Mouse (Mus musculus) forebrain, embryonic 15.5 days (tissue): Measurements from ENCODE around the gene Moap1. TPM values are rescaled to one million over a fixed set of nuclear protein-coding genes. Genes with fewer than 3 reads are reported as not detected.
A peak's percentile ranks its signal among the peaks of the same experiment; 100 is the strongest.

Experiments
- ATAC-seq: fragments of 200-750 bp; cut with Nextera tagmentation; replicated peaks from 2 replicates; pipeline ENCODE4 v1.8.0; 2017; ENCODE audit warnings: mild to moderate bottlenecking, moderate TSS enrichment, moderate library complexity
- H3K27ac ChIP-seq: fragments of 300-500 bp; sonication (generic); replicated peaks from 2 replicates; pipeline ENCODE4 v1.5.1; 2015; ENCODE audit warnings: mild to moderate bottlenecking, inconsistent platforms
- H3K27me3 ChIP-seq: fragments of 300-500 bp; sonication (generic); 2 replicates; pipeline ENCODE4 v1.6.1; 2015; ENCODE audit warnings: inconsistent platforms
- H3K36me3 ChIP-seq: fragments of 300-500 bp; sonication (generic); 2 replicates; pipeline ENCODE4 v1.6.1; 2015; ENCODE audit warnings: mild to moderate bottlenecking, inconsistent platforms
- H3K4me1 ChIP-seq: fragments of 300-500 bp; sonication (generic); 2 replicates; pipeline ENCODE4 v1.6.1; 2015; ENCODE audit warnings: inconsistent platforms
- H3K4me2 ChIP-seq: fragments of 300-500 bp; sonication (generic); replicated peaks from 2 replicates; pipeline ENCODE4 v1.6.1; 2015; ENCODE audit warnings: mild to moderate bottlenecking, inconsistent platforms
- H3K4me3 ChIP-seq: fragments of 300-500 bp; sonication (generic); 2 replicates; pipeline ENCODE4 v1.5.1; 2015; ENCODE audit warnings: mild to moderate bottlenecking, inconsistent platforms
- H3K9ac ChIP-seq: fragments of 300-500 bp; sonication (generic); replicated peaks from 2 replicates; pipeline ENCODE4 v1.6.1; 2015; ENCODE audit warnings: mild to moderate bottlenecking, inconsistent platforms
- H3K9me3 ChIP-seq: fragments of 300-500 bp; sonication (generic); 2 replicates; pipeline ENCODE4 v1.6.1; 2016; ENCODE audit warnings: inconsistent platforms
- whole genome bisulfite sequencing: fragments of 180-500 bp; shearing (Covaris S2); methylation state at CpG from one replicate; pipeline ENCODE4 v1.1.7; 2015; ENCODE audit warnings: mixed read lengths; 5-methylcytosine and 5-hydroxymethylcytosine counted together
- polyA plus RNA-seq: library from polyadenylated mRNA; unstranded; fragments of >200 nt; fragmentation: Nextera tagmentation; extraction: Ambion mirVana; gene quantifications from 2 replicates; pipeline ENCODE4 v1.2.1, GENCODE M21; 2015

Moap1 gene
- polyA plus RNA-seq, 1 experiment from 2014 or later: 53.2 TPM

GRCm38 (mm10) chr12:102702356-102703110 is 40.9 kb downstream of the Moap1 start:
- no peak for ATAC-seq
- Histone ChIP-seq H3K9ac (peak overlapping the region; percentile 76), H3K27ac (peak overlapping the region; percentile 57), H3K4me2 (peak overlapping the region; percentile 71), H3K4me3 (peak overlapping the region; percentile 88), H3K9me3 (no peaks in the 10 kb centered on the region), H3K36me3 (no peaks in the 10 kb centered on the region), H3K4me1 (peaks cover 69% of the 10 kb centered on the region), H3K27me3 (no peaks in the 10 kb centered on the region)
- 4% methylated on average over 15 of the region's 15 CpGs for WGBS

DNA sequence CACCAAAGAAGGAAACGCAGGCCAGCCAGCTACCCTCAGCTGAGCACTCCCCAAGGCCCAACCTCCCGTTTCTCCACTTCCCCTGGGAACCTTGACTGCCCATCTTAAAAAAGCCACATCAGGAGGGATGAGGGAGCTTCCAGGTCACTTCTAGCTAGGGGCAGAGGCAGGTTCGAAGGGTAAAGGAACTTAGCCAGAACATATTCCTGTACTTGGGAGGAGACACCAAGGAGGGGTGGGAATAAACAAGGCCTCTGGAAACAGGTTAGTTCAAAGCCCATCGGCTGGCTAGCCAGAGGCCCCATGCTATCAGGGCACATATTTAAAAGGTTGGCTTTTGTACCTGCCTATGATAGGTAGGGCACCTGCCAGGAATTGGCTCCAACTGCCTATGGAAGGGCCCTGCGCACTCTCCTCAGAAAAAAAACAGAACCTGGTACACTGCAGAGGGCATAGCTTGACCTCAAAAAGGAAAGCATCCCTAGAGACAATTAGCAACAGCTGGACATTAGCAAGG is 41.7 kb downstream of the Moap1 start:
- 96% methylated on average over 5 of the region's 5 CpGs for WGBS
- H3K4me1 ChIP-seq: peaks cover 77% of the 10 kb centered on the region
- peak overlapping the region; percentile 57; the same call in 1 of the 2 replicates for H3K27ac ChIP-seq
- no peak overlapping the region for H3K9ac ChIP-seq
- peak overlapping the region; percentile 71 for H3K4me2 ChIP-seq
- no peaks in the 10 kb centered on the region for H3K27me3 ChIP-seq
- H3K36me3 ChIP-seq: no peaks in the 10 kb centered on the region
- H3K9me3 ChIP-seq: no peaks in the 10 kb centered on the region
- H3K4me3 ChIP-seq: peak overlapping the region; percentile 88; the same call in 1 of the 2 replicates
- no peak for ATAC-seq

DNA sequence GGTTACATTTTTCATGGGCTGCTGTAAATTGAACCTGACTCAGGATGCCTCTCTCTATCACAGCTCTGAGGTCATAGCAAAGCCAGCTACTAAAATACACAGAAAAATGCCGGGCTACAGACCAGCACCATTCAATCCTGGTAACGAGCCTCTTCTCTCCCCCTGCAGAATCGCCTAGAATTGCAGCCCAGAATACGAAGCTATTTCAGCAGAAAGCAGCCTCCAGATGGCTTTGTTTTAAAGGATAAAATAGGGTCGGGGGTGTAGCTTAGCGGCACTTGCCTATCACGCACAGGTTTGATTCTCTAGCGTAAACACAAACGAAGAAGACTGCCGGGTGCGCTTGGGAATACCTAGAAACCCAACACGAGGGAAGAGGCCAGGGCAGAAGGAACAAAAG is 43.0 kb downstream of the Moap1 start:
- Histone ChIP-seq H3K4me1 (peaks cover 84% of the 10 kb centered on the region), H3K4me3 (no peak overlapping the region), H3K27ac (peak overlapping the region; percentile 79), H3K9me3 (no peaks in the 10 kb centered on the region), H3K4me2 (0 out of 2 replicates have a peak overlapping the region, but pooled peaks have one; percentile 5), H3K36me3 (no peaks in the 10 kb centered on the region), H3K9ac (peak overlapping the region; percentile 22; the same call in 1 of the 2 replicates), H3K27me3 (no peaks in the 10 kb centered on the region)
- 39% methylated on average over 12 of the region's 12 CpGs for WGBS
- no peak for ATAC-seq

DNA sequence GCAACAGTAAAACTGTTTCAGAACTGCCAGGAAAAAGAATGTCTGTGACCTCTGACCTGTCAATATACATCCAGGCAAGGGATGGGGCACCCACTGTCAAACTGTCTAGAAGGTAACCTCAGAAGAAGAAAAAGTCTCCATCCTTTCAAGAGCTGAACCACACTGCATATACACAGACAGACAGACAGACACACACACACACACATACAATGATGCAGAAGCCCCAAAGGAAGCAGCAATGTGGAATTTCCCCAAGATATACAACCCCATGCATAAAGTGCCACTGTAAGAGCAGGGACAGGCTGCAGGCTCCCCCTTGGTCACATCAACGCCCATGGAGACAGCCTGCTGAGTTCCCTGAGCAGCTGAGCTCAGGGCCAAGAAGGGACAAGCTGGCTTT is 44.3 kb downstream of the Moap1 start:
- Histone ChIP-seq H3K36me3 (no peaks in the 10 kb centered on the region), H3K27me3 (no peaks in the 10 kb centered on the region), H3K27ac (0 out of 2 replicates have a peak overlapping the region, but pooled peaks have one; percentile 7), H3K4me3 (no peak overlapping the region), H3K4me1 (peaks cover 81% of the 10 kb centered on the region), H3K4me2 (no peak overlapping the region), H3K9me3 (no peaks in the 10 kb centered on the region), H3K9ac (no peak overlapping the region)
- 13% methylated on average over 1 of the region's 1 CpGs for WGBS
- no peak for ATAC-seq

GRCm38 (mm10) chr12:102698089-102698684 is 45.3 kb downstream of the Moap1 start:
- Histone ChIP-seq H3K27ac (peak overlapping the region; percentile 72), H3K9ac (0 out of 2 replicates have a peak overlapping the region, but pooled peaks have one; percentile 4), H3K9me3 (no peaks in the 10 kb centered on the region), H3K4me2 (no peak overlapping the region), H3K36me3 (no peaks in the 10 kb centered on the region), H3K27me3 (no peaks in the 10 kb centered on the region), H3K4me1 (peaks cover 71% of the 10 kb centered on the region), H3K4me3 (no peak overlapping the region)
- ATAC-seq: peak; percentile 15; the same call in 1 of the 2 replicates
- WGBS: 7% methylated on average over 1 of the region's 1 CpGs

- Histone ChIP-seq H3K36me3 (no peaks in the 10 kb centered on the region), H3K4me1 (peaks cover 64% of the 10 kb centered on the region), H3K9me3 (no peaks in the 10 kb centered on the region), H3K9ac (no peak overlapping the region; the same call in 1 of the 2 replicates), H3K27me3 (no peaks in the 10 kb centered on the region), H3K27ac (peak overlapping the region; percentile 72; the same call in 1 of the 2 replicates), H3K4me2 (no peak overlapping the region), H3K4me3 (no peak overlapping the region)
- no peak for ATAC-seq
- whole genome bisulfite sequencing: 85% methylated on average over 7 of the region's 7 CpGs
These were observed 46.1 kb downstream of the Moap1 start for GRCm38 (mm10) chr12:102697381-102697780.

DNA sequence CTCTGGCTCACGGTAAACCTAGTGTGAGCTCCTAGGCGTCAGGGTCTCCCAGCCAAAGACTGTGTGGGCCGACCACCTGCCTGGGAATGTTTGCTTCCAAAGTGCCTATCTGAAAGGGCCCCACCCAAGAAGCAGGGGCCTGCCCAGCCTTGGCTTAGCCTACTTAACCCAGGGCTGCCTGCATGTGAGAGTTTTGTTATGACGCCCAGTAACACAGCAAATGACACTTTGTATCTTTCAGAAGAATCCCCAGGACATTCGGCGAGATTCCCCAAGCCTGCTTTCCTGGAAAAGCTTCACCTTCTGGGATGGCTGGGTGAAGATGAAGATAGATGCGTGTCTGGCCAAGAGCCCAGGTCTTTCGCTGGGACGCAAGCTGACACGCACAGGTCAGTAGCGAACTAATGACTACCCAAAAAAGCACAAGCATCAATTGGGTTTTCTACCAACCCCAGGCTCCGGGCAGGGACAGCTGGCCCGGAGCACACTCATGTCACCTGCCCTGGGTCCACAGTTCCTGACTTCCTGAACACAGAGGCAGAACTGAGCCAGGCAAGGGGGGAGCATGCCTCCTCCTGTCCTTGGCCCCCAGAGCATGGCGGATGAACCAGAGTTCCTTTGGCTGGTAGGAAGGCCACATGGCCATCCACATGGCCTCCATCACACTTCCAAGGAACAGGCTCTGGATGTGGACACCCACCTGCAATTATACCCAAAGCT is 46.7 kb downstream of the Moap1 start:
- Histone ChIP-seq H3K27me3 (no peaks in the 10 kb centered on the region), H3K9me3 (no peaks in the 10 kb centered on the region), H3K36me3 (no peaks in the 10 kb centered on the region), H3K4me3 (no peak overlapping the region), H3K4me1 (peaks cover 64% of the 10 kb centered on the region), H3K9ac (no peak overlapping the region; the same call in 1 of the 2 replicates), H3K27ac (peak overlapping the region; percentile 72; the same call in 1 of the 2 replicates), H3K4me2 (no peak overlapping the region)
- ATAC-seq: no peak
- WGBS: 82% methylated on average over 14 of the region's 14 CpGs

GRCm38 (mm10) chr12:102695369-102696239 is 47.9 kb downstream of the Moap1 start:
- Histone ChIP-seq H3K27ac (peak overlapping the region; percentile 26; the same call in 1 of the 2 replicates), H3K9ac (no peak overlapping the region), H3K4me3 (no peak overlapping the region), H3K27me3 (no peaks in the 10 kb centered on the region), H3K4me2 (no peak overlapping the region), H3K36me3 (no peaks in the 10 kb centered on the region), H3K4me1 (peaks cover 59% of the 10 kb centered on the region), H3K9me3 (no peaks in the 10 kb centered on the region)
- ATAC-seq: no peak
- WGBS: 61% methylated on average over 18 of the region's 18 CpGs

Other genes with a start within 250 kb of the Moap1 start
- gene Chga, start 188.7 kb downstream of the Moap1 start, polyA plus RNA-seq: 99.3 and 102 TPM in 2 replicates
- gene Itpk1, start 38.7 kb downstream of the Moap1 start, polyA plus RNA-seq: 58.7 and 59.1 TPM in 2 replicates
- 11.4 and 12.7 TPM in 2 replicates for gene Tmem251, start 101 bp upstream of the Moap1 start, polyA plus RNA-seq
- gene Gm28051, start 14.1 kb upstream of the Moap1 start, polyA plus RNA-seq: not detected in 2 replicates
- gene Gon7, start 14.1 kb upstream of the Moap1 start, polyA plus RNA-seq: 42.4 and 45.4 TPM in 2 replicates
- gene Ubr7, start 14.3 kb upstream of the Moap1 start, polyA plus RNA-seq: 41.1 and 43.0 TPM in 2 replicates
- gene Gm20604, start 15.0 kb upstream of the Moap1 start, polyA plus RNA-seq: 37.6 and 37.8 TPM in 2 replicates
- gene Btbd7, start 134.8 kb upstream of the Moap1 start, polyA plus RNA-seq: 17.8 and 19.7 TPM in 2 replicates
- gene Cox8c, start 155.7 kb upstream of the Moap1 start, polyA plus RNA-seq: not detected in 2 replicates
- gene Unc79, start 205.2 kb upstream of the Moap1 start, polyA plus RNA-seq: 7.2 and 7.9 TPM in 2 replicates